Mouse (Mus musculus) forelimb bud, embryonic 11.5 days (tissue): ENCODE data around the gene Edc3.
A peak's percentile ranks its signal among the peaks of the same experiment; 100 is the strongest.

ENCODE experiments used
- DNase-seq: peaks from one replicate; pipeline ENCODE4 v3.0.0-alpha.2; 2012; ENCODE audit warnings: low read depth, low spot score

Edc3 gene

GRCm38 (mm10) chr9:57708068-57708719, at the start of gene Edc3:
Edc3 (plus strand) TSS chr9:57708540.
- peak; percentile 91 for DNase-seq

GRCm38 (mm10) chr9:57658970-57659369, 49.4 kb upstream of the Edc3 start:
- DNase-seq, result no peak

- peak; percentile 65 for DNase-seq
These were observed 48.6 kb upstream of the Edc3 start for GRCm38 (mm10) chr9:57659774-57660173.

- DNase-seq, result no peak
These were observed 47.8 kb upstream of the Edc3 start for GRCm38 (mm10) chr9:57660501-57660900.

- no peak for DNase-seq
These were observed 46.8 kb upstream of the Edc3 start for GRCm38 (mm10) chr9:57661552-57661951.

- no peak for DNase-seq
These were observed 43.7 kb upstream of the Edc3 start for GRCm38 (mm10) chr9:57664616-57665015.

- no peak for DNase-seq
These were observed 41.8 kb upstream of the Edc3 start for GRCm38 (mm10) chr9:57666536-57666935.

- DNase-seq, result no peak
These were observed 41.2 kb upstream of the Edc3 start for GRCm38 (mm10) chr9:57667136-57667535.

- DNase-seq, result no peak
These were observed 40.5 kb upstream of the Edc3 start for GRCm38 (mm10) chr9:57667817-57668216.

GRCm38 (mm10) chr9:57668277-57668676, 40.1 kb upstream of the Edc3 start:
- no peak for DNase-seq

- no peak for DNase-seq
These were observed 38.8 kb upstream of the Edc3 start for GRCm38 (mm10) chr9:57669566-57669965.

- DNase-seq, result no peak
These were observed 37.3 kb upstream of the Edc3 start for GRCm38 (mm10) chr9:57671037-57671436.

GRCm38 (mm10) chr9:57671500-57671899, 36.8 kb upstream of the Edc3 start:
- no peak for DNase-seq

GRCm38 (mm10) chr9:57681411-57681810, 26.9 kb upstream of the Edc3 start:
- no peak for DNase-seq

- no peak for DNase-seq
These were observed 24.8 kb upstream of the Edc3 start, which contains the start of gene Cyp1a2 for GRCm38 (mm10) chr9:57683520-57683919. Cyp1a2 (minus strand) TSS chr9:57683703.

GRCm38 (mm10) chr9:57686011-57686410, 22.3 kb upstream of the Edc3 start:
- no peak for DNase-seq

- DNase-seq, result no peak
These were observed 20.6 kb upstream of the Edc3 start, which contains the start of gene Cyp1a1 for GRCm38 (mm10) chr9:57687751-57688150. Cyp1a1 (plus strand) TSS chr9:57687928.

- DNase-seq, result no peak
These were observed 20.2 kb upstream of the Edc3 start for GRCm38 (mm10) chr9:57688158-57688557.

GRCm38 (mm10) chr9:57688606-57689005, 19.7 kb upstream of the Edc3 start:
- DNase-seq, result no peak

- no peak for DNase-seq
These were observed 14.2 kb upstream of the Edc3 start for GRCm38 (mm10) chr9:57694108-57694507.

- DNase-seq, result no peak
These were observed 11.7 kb upstream of the Edc3 start for GRCm38 (mm10) chr9:57696380-57697285.

- DNase-seq, result no peak
These were observed 11.0 kb upstream of the Edc3 start for GRCm38 (mm10) chr9:57697380-57697779.
